Mouse (Mus musculus) heart, postnatal 0 days (tissue): ENCODE measurements around the gene Mob3b. TPM values are rescaled to one million over a fixed set of nuclear protein-coding genes. Genes with fewer than 3 reads are reported as not detected.
A peak's percentile ranks its signal among the peaks of the same experiment; 100 is the strongest.
"Not testable (repeated sequence)": the region's sequence is repeated elsewhere in the genome, so short reads cannot be mapped to it uniquely, and the experiment has no call there.

Experiments
- ATAC-seq: fragments of 200-750 bp; cut with Nextera tagmentation; 2 replicates; pipeline ENCODE4 v1.8.0; 2017; ENCODE audit warnings: low read depth, moderate number of reproducible peaks, moderate library complexity; ENCODE audit not compliant: insufficient read depth
- DNase-seq: peaks from one replicate; pipeline ENCODE4 v3.0.0-alpha.2; 2016; ENCODE audit warnings: low spot score
- H3K27ac ChIP-seq: fragments of 300-500 bp; sonication (generic); 2 replicates; pipeline ENCODE4 v1.5.1; 2014; ENCODE audit warnings: low read depth, mild to moderate bottlenecking
- H3K27me3 ChIP-seq: fragments of 300-500 bp; sonication (generic); 2 replicates; pipeline ENCODE4 v1.6.1; 2014; ENCODE audit warnings: low read length, mixed read lengths; ENCODE audit not compliant: control insufficient read depth, insufficient read depth
- H3K36me3 ChIP-seq: fragments of 300-500 bp; sonication (generic); replicated peaks from 2 replicates; pipeline ENCODE4 v1.6.1; 2014; ENCODE audit warnings: low read length, mixed read lengths; ENCODE audit not compliant: control insufficient read depth, insufficient read depth
- H3K4me1 ChIP-seq: fragments of 300-500 bp; sonication (generic); 2 replicates; pipeline ENCODE4 v1.6.1; 2014; ENCODE audit warnings: antibody characterized with exemption; ENCODE audit not compliant: control insufficient read depth, insufficient read depth
- H3K4me2 ChIP-seq: fragments of 300-500 bp; sonication (generic); 2 replicates; pipeline ENCODE4 v1.6.1; 2014; ENCODE audit warnings: low read depth, mild to moderate bottlenecking, low read length, moderate library complexity
- H3K4me3 ChIP-seq: fragments of 300-500 bp; sonication (generic); 2 replicates; pipeline ENCODE4 v1.5.1; 2014; ENCODE audit warnings: low read depth, low read length
- H3K9ac ChIP-seq: fragments of 300-500 bp; sonication (generic); replicated peaks from 2 replicates; pipeline ENCODE4 v1.6.1; 2014; ENCODE audit warnings: low read depth, low read length, mixed read lengths
- H3K9me3 ChIP-seq: fragments of 300-500 bp; sonication (generic); replicated peaks from 2 replicates; pipeline ENCODE4 v1.6.1; 2016; ENCODE audit warnings: low read length; ENCODE audit not compliant: control insufficient read depth
- CTCF ChIP-seq: IDR thresholded peaks from 2 replicates; pipeline ENCODE4 v1.5.1; 2016; ENCODE audit warnings: antibody characterized with exemption, control low read depth, low read depth
- EP300 ChIP-seq: IDR thresholded peaks from 2 replicates; pipeline ENCODE4 v1.6.1; 2016; ENCODE audit warnings: antibody characterized with exemption, low read depth
- WGBS: fragments of 180-500 bp; shearing (Covaris S2); extraction: QIAGEN DNeasy Blood & Tissue Kit; methylation state at CpG from one replicate; pipeline ENCODE4 v1.1.7; 2014; 5-methylcytosine and 5-hydroxymethylcytosine counted together
- polyA plus RNA-seq: library from polyadenylated mRNA; unstranded; fragments of >200 nt; fragmentation: Nextera tagmentation; extraction: Ambion mirVana; gene quantifications from 2 replicates; pipeline ENCODE4 v1.2.1, GENCODE M21; 2015
- total RNA-seq: library from RNA; depleted of rRNA; stranded (reverse); fragments of >200 nt; gene quantifications from 2 replicates; pipeline ENCODE4 v1.2.3, GENCODE M21; 2014; ENCODE audit warnings: low replicate concordance

Gene Mob3b
- total and polyA plus RNA-seq, 2 experiments from 2014 or later = 1.0 to 2.0 TPM

DNA sequence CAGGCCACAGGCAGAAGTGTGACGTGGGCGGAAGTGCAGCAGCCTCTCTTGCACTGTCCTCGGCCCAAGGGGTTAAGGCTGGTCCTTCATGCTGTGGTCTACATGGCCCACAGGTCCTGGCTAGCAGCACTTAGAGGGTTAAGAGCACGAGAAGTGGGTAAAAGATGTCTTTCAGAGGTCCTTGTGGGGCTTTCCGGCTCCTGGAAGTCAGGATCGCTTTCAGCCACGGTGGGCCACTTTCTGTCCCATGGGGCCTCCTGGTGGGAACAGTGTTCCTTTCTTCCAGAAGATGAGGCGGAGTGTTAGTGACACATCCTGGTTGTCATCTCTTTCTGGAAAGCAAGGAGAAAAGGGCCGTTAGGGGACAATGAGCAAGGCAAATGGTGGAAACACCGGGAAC, 203.6 kb downstream of the Mob3b start:
- H3K4me1 ChIP-seq = no peaks in the 10 kb centered on the region
- WGBS = 71% methylated on average over 10 of the region's 10 CpGs
- no peaks in the 10 kb centered on the region for H3K9me3 ChIP-seq
- TF ChIP-seq CTCF (no peak), EP300 (no peak)
- no peak overlapping the region for H3K4me2 ChIP-seq
- no peak overlapping the region for H3K9ac ChIP-seq
- DNase-seq (no peak), ATAC-seq (no peak)
- no peak overlapping the region for H3K4me3 ChIP-seq
- H3K36me3 ChIP-seq = no peaks in the 10 kb centered on the region
- no peaks in the 10 kb centered on the region for H3K27me3 ChIP-seq
- H3K27ac ChIP-seq = no peak overlapping the region

DNA sequence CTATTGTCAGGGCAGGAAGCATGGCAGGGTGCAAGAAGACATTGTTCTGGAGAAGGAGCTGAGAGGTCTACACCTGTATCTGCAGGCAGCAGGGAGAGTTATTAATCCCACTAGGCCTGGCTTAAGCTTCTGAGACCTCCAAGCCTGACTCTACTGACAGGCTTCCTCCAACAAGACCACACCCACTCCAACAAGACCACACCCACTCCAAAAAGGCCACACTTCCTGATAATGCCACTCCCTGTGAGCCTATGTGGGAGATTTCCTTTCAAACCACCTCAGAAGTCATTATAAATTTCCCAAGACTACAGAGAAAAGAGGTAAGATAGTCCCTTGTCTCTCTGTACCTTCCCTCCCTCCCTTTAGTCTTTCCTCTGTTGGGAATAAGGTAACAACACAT, 210.1 kb downstream of the Mob3b start:
- Histone ChIP-seq H3K4me3 (no peak overlapping the region), H3K27me3 (no peaks in the 10 kb centered on the region), H3K4me1 (no peaks in the 10 kb centered on the region), H3K9me3 (no peaks in the 10 kb centered on the region), H3K9ac (no peak overlapping the region), H3K36me3 (no peaks in the 10 kb centered on the region), H3K4me2 (no peak overlapping the region), H3K27ac (no peak overlapping the region)
- no peak for ATAC-seq
- no peak for DNase-seq
- TF ChIP-seq EP300 (no peak), CTCF (no peak)

DNA sequence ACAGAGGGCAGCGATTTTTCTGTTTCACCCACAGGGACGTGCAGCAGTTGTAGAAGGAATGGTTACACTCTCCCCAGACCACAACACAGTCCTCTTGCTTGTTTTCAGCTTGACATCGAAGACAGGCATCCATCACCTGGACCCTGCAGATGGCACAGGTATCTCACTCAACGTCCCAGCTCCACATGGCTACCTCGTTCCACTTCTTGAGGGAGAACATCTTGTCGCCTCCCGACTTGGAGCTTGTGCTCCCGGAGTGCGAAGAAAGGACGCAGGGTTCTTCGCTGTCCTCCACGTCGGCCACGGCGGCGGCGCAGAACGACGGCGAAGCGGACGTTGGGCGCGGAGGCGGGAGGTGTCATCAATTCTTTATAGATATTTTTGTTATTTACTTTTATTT, 216.2 kb downstream of the Mob3b start:
- ATAC-seq (no peak), DNase-seq (no peak)
- Histone ChIP-seq H3K4me1 (no peaks in the 10 kb centered on the region), H3K4me2 (no peak overlapping the region), H3K36me3 (no peaks in the 10 kb centered on the region), H3K27me3 (no peaks in the 10 kb centered on the region), H3K4me3 (no peak overlapping the region), H3K9me3 (no peaks in the 10 kb centered on the region), H3K9ac (no peak overlapping the region), H3K27ac (no peak overlapping the region)
- TF ChIP-seq CTCF (no peak), EP300 (no peak)
- 91% methylated on average over 25 of the region's 25 CpGs for WGBS

DNA sequence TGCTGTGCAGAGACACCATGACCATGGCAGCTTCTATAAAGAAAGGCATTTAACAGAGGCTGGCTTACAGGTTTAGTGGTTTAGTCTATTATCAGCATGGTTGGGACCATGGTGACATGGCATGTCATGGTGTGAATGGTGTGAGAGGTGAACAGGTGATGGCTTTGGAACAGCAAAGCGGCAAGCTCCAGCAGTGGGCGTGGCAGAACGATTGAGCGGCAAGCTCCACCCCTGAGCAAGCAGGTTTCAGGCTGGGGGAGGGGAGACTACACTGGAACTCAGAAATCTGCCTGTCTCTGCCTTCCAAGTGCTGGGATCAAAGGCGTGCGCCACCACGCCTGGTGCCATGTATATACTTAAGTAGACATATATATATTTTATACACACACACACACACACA, 228.9 kb downstream of the Mob3b start:
- H3K4me2 ChIP-seq, H3K4me3 ChIP-seq, DNase-seq, H3K4me1 ChIP-seq, ATAC-seq, H3K9me3 ChIP-seq, H3K27me3 ChIP-seq, H3K27ac ChIP-seq, H3K36me3 ChIP-seq, H3K9ac ChIP-seq: not testable (repeated sequence)
- 75% methylated on average over 7 of the region's 7 CpGs for WGBS

- no peaks in the 10 kb centered on the region for H3K9me3 ChIP-seq
- H3K4me2 ChIP-seq = no peak overlapping the region
- H3K36me3 ChIP-seq = no peaks in the 10 kb centered on the region
- ATAC-seq (peak; percentile 60; the same call in 1 of the 2 replicates), DNase-seq (peak; percentile 75)
- no peak overlapping the region for H3K9ac ChIP-seq
- no peak overlapping the region for H3K27ac ChIP-seq
- no peak overlapping the region for H3K4me3 ChIP-seq
- TF ChIP-seq CTCF (peak; percentile 96), EP300 (no peak)
- WGBS = 52% methylated on average over 6 of the region's 6 CpGs
- no peaks in the 10 kb centered on the region for H3K4me1 ChIP-seq
- no peaks in the 10 kb centered on the region for H3K27me3 ChIP-seq
Observed at GRCm38 (mm10) chr4:34922177-34922870, 235.0 kb downstream of the Mob3b start.

GRCm38 (mm10) chr4:34917400-34917799, 239.9 kb downstream of the Mob3b start:
- no peak for TF ChIP-seq CTCF
- TF ChIP-seq EP300 = no peak
- Histone ChIP-seq H3K9ac (no peak overlapping the region), H3K27ac (no peak overlapping the region), H3K4me1 (no peaks in the 10 kb centered on the region), H3K4me2 (no peak overlapping the region), H3K27me3 (no peaks in the 10 kb centered on the region), H3K4me3 (no peak overlapping the region), H3K9me3 (no peaks in the 10 kb centered on the region), H3K36me3 (no peaks in the 10 kb centered on the region)
- ATAC-seq (no peak), DNase-seq (no peak)
- WGBS = 71% methylated on average over 7 of the region's 7 CpGs
